Mouse (Mus musculus) thymus, postnatal 4 days (tissue): ENCODE results near the gene Vmn1r34.
"Not testable (repeated sequence)": the region's sequence is repeated elsewhere in the genome, so short reads cannot be mapped to it uniquely, and the experiment has no call there.

ENCODE experiments used
- DNase-seq: peaks from one replicate; pipeline ENCODE4 v3.0.0; 2021

The Vmn1r34 gene

GRCm38 (mm10) chr6:66643779-66644178, at the start of gene Vmn1r34:
Gene Vmn1r34 (minus strand): TSS chr6:66643879.
- DNase-seq, result no peak

- DNase-seq, result no peak
These were observed 42.1 kb upstream of the Vmn1r34 start, which contains the start of gene Vmn1r35 for GRCm38 (mm10) chr6:66685806-66686205. Gene Vmn1r35 (minus strand): TSS chr6:66685906.

DNA sequence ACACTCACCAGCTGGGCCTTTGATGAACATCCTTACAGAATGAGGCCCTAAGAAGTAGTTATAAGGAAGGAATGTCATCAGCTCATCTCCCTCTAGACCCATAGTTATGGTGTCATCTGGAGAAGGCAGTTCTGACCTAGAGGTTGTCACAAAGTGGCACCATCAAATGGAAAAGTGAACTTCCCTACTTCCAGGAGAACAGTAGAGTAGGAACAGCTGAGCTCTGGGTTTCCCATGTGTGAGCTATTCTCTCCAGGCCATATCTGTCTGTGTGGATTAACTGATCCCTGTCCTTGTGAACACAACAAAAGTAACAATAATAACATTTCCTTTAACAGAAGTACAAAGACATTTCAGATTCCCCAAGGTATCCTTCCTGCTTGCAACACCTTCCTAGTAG, 25.5 kb downstream of the Vmn1r34 start, which contains the start of gene Vmn1r33:
Gene Vmn1r33, minus strand, starts transcription at position 101 of the 400 bp plus-strand sequence.
- not testable (repeated sequence) for DNase-seq

GRCm38 (mm10) chr6:66595804-66596203, 47.9 kb downstream of the Vmn1r34 start:
- no peak for DNase-seq
